Mouse (Mus musculus): Measurements from ENCODE around the gene Pspn.

DNA sequence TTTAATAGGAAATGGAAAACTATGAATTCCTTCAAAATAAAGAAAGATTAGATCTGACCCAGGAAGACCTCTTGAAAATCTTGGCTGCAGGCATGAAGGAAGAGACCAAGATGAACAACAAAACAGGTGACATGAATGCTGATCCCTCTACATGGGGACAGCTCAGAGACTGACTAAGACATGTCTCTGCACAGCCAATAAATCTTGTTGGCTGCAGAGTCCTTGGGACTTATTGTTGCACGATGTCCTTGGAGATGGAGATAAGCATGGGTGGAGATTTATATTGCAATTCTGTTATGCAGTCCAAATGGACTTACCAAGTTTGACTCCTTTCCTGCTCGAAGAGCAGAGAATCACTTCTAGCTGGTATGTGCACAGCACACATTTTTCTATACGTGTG is 30.5 kb downstream of the Pspn start:
- TF ChIP-seq GATA1 (IDR thresholded peaks at IDR 0.05; ENCODE audit: borderline replicate concordance, low read length) (no peak), FLI1 (IDR thresholded peaks at IDR 0.05; ENCODE audit: low read length) (no peak)
